ENCODE assay signal across 8 mouse cellular contexts in the genomic region with DNA sequence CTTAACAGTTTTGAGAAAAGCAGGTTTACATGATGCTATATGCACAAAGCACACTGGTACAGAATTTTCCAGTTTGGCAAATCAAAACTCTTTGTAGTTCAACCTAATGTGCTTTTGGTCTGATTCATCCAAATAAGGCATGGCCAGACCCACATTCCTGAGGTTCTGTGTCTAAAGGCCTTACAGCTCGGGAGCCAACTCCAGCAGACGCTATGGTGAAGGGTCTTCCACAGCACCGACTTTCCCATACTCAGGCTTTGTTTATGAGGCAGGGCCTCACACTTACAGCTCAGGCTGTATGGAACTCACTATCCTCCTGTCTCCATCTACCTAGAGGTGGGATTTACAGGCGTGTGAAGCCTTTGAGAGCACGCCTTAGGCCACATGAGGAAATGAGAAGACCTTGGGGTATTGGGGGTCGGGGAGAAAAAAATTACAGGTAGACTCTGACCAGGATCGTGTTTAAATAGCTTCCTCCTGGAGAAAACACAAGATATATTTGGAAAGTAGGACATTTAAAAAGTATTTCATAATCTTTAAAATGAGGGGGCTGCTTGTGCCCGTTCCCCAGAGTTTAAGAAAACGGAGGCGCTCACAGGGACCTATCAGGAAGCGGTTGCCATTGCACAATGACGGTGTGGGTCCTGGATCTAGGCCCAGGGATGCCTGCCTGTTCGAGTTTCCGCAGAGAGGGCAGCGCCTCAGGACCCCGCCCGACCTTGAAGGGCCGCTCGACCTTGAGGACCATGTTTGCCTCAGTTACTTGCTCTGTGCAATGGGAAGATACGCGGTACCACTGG. TPM values are rescaled to one million over a fixed set of nuclear protein-coding genes. Genes with fewer than 3 reads are reported as not detected.
DNase-seq lines count a peak whose midpoint lies in the region; ATAC-seq lines count a peak whose summit lies in the region.

A gene (plus strand): TSS at position 693 of the 800 bp plus-strand sequence.

- no peak for DNase-seq in layer of hippocampus, adult 8-10 months (ENCODE audit: low spot score in 2 of 2)
- no peak for DNase-seq in layer of hippocampus, adult 9-11 months
- no peak for DNase-seq in adrenal gland, postnatal 25 days
- no peak for DNase-seq in forebrain, embryonic 14.5 days (ENCODE audit: low spot score)
- no peak for DNase-seq in left cerebral cortex, postnatal 4 days
- DNase-seq in midbrain, embryonic 14.5 days = peak; percentile 22
- no peak for DNase-seq in thymus, adult 18-20 months

- H3K9me3 ChIP-seq in forebrain, embryonic 14.5 days (replicated peaks; ENCODE audit: control insufficient read depth, low read length) = no peaks in the 10 kb centered on the region
- no peaks in the 10 kb centered on the region for H3K9me3 ChIP-seq in midbrain, embryonic 14.5 days (ENCODE audit: control insufficient read depth, low read length)

- no peaks in the 10 kb centered on the region for H3K27me3 ChIP-seq in forebrain, embryonic 14.5 days (replicated peaks; ENCODE audit: control insufficient read depth, insufficient read depth, low read length)
- H3K27me3 ChIP-seq in midbrain, embryonic 14.5 days (ENCODE audit: control insufficient read depth, insufficient read depth, low read length) = no peaks in the 10 kb centered on the region

- H3K4me1 ChIP-seq in forebrain, embryonic 14.5 days (ENCODE audit: control insufficient read depth, insufficient read depth, low read length) = peaks cover 15% of the 10 kb centered on the region
- peaks cover 16% of the 10 kb centered on the region for H3K4me1 ChIP-seq in midbrain, embryonic 14.5 days (ENCODE audit: control insufficient read depth, insufficient read depth, low read length)

- peaks cover 16% of the 10 kb centered on the region for H3K36me3 ChIP-seq in forebrain, embryonic 14.5 days (ENCODE audit: control insufficient read depth, insufficient read depth, low read length)
- H3K36me3 ChIP-seq in midbrain, embryonic 14.5 days (ENCODE audit: control insufficient read depth, insufficient read depth, low read length) = peaks cover 23% of the 10 kb centered on the region

- WGBS in forebrain, embryonic 14.5 days = 12% methylated on average over 21 of the region's 21 CpGs
- WGBS in midbrain, embryonic 14.5 days = 12% methylated on average over 21 of the region's 21 CpGs

- H3K9ac ChIP-seq in forebrain, embryonic 14.5 days (ENCODE audit: low read length) = peak within 1 kb of the TSS; percentile 96
- peak within 1 kb of the TSS; percentile 94 for H3K9ac ChIP-seq in midbrain, embryonic 14.5 days (replicated peaks; ENCODE audit: low read length)

- peak within 1 kb of the TSS; percentile 86 for H3K4me3 ChIP-seq in forebrain, embryonic 14.5 days (ENCODE audit: low read depth, low read length)
- peak within 1 kb of the TSS; percentile 96 for H3K4me3 ChIP-seq in midbrain, embryonic 14.5 days (replicated peaks; ENCODE audit: low read depth, low read length)

- no peak for ATAC-seq in forebrain, embryonic 14.5 days
- peak; percentile 61 to 63 for ATAC-seq in hematopoietic stem cell, adult 5-6 weeks (replicated peaks in 1 of 2; ENCODE audit: insufficient read depth in 1 of 2, low FRiP score in 2 of 2, low TSS enrichment in 1 of 2, low read depth in 1 of 2, poor library complexity in 2 of 2, severe bottlenecking in 2 of 2)
- no peak; the same call in 1 of the 2 replicates for ATAC-seq in midbrain, embryonic 14.5 days (ENCODE audit: low FRiP score, low TSS enrichment)

- H3K4me2 ChIP-seq in forebrain, embryonic 14.5 days (ENCODE audit: low read length) = peak within 1 kb of the TSS; percentile 66
- H3K4me2 ChIP-seq in midbrain, embryonic 14.5 days (ENCODE audit: low read length) = peak within 1 kb of the TSS; percentile 76

- intact Hi-C loops in left cerebral cortex, postnatal 4 days (cut with DNase I) = no loop called here

- H3K27ac ChIP-seq in forebrain, embryonic 14.5 days (ENCODE audit: low read depth, low read length) = peak within 1 kb of the TSS; percentile 96
- H3K27ac ChIP-seq in midbrain, embryonic 14.5 days (replicated peaks; ENCODE audit: low read depth, low read length) = peak within 1 kb of the TSS; percentile 96

RNA-seq across cellular contexts. Expression of the gene that starts here (rescaled TPM):
- 1,000 to 10,000 TPM; 1,319 to 1,646 (median 1,558) TPM for total RNA-seq in layer of hippocampus, adult 8-10 months (2022)
- total RNA-seq in adrenal gland, postnatal 25 days (2021) = 1,910 and 1,993 TPM in 2 replicates
- 4,105 and 4,592 TPM in 2 replicates for polyA plus RNA-seq in forebrain, embryonic 14.5 days (2014; fragmentation: Nextera tagmentation; extraction: Ambion mirVana)
- 1,374 and 1,758 TPM in 2 replicates for total RNA-seq in hematopoietic stem cell, adult 5-6 weeks (2017)
- total RNA-seq in left cerebral cortex, postnatal 4 days (2021) = 1,000 to 10,000 TPM; 2,159 to 2,195 TPM
- 3,781 and 4,177 TPM in 2 replicates for polyA plus RNA-seq in midbrain, embryonic 14.5 days (2014; fragmentation: Nextera tagmentation; extraction: Ambion mirVana)

Comparison
In these comparisons a context has a peak if more than half of its experiments do, and no peak if none do; other contexts are left out.
1. ATAC-seq: peak in hematopoietic stem cell, adult 5-6 weeks (2 of 2); none in forebrain, embryonic 14.5 days (single experiment) and midbrain, embryonic 14.5 days (single experiment).